Mouse (Mus musculus) effector memory CD4-positive, alpha-beta T cell, adult 7 months (primary cell): ENCODE results near the gene Ipo5. TPM values are rescaled to one million over a fixed set of nuclear protein-coding genes. Genes with fewer than 3 reads are reported as not detected.

ENCODE experiments used
- polyA plus RNA-seq: library from polyadenylated mRNA; unstranded; fragments of 100-300 nt; shearing (Covaris generic); gene quantifications from one replicate; pipeline ENCODE4 v1.2.1, GENCODE M21; 2017

The Ipo5 gene
- polyA plus RNA-seq = 30.6 TPM

DNA sequence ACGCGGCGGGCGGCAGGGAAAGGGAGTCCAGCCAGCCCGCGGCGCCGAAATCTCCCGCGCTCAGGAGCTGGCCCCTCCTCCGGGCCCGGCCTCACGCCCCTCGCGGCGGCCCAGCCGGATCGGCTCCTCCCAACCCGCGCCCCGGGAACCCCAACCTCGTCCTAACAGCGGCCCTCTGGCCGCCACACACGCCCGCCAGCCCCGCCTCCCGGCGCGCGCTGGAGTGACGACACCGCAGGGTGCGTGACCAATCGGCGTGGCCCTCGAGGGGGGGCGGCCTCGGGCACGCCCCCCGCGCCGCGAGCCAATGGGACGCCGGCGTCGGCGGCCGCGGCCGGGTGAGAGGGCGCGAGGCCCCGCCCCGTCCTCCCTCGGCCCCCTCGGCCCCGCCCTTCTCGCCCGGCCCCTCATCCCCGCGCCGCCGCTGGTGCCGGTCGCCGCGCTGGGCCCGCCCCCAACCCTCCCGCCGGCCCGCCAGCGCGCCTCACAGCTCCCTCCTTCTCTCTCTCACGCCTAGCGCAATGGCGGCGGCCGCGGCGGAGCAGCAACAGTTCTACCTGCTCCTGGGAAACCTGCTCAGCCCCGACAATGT lies at the start of gene Ipo5:
Gene Ipo5 (plus strand): TSS at position 492 of the 592 bp plus-strand sequence.

Other genes starting within 250 kb of the Ipo5 start
- gene Farp1, start 124.0 kb downstream of the Ipo5 start, polyA plus RNA-seq = 8.2 TPM